Mouse (Mus musculus): Measurements from ENCODE around the gene Rab11b.

The Rab11b gene

DNA sequence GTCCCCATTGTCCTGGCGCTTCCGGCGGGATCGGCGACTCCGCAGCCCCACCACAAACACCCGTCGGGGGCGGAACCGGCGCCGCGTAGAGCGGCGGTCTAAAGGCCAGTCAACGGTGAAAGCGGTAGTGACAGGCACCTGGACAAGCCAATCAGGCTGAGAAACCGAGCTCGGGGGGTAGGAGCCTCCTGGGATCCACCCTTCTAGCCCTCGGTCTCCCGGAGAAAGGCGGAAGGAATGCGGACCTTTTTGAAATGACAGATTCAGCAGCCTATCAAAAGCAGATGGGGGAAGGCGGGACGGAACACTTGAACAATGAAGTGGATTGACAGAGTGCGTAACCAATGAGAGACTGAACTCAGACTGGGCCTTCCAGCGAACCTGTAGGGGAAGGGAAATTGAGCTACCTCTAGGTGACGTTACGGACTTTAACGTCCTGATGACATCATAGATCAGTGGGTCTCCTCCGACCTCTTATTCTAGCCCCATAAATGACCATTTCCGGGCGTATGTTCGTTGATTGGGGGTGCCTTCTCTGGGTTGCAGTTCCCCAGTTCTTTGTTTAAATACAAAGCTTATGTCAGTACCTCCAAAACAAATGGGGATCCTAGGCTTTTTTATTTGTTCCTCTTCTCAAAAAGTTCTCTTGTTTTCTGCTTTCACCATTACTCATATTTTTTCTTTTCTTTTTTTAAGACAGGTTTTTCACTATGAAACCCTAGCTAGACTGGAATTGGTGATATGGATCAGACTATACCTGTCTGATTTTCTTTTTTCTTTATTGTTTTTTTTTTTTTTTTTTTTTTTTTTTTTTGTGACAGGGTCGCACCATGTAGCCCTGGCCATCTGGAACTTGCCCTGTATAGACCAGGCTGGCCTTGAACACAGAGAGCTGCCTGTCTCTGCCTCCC lies at the start of gene Rab11b:
Gene Rab11b (minus strand): TSS at position 276 of the 911 bp plus-strand sequence.
- peak; percentile 100 for DNase-seq

DNA sequence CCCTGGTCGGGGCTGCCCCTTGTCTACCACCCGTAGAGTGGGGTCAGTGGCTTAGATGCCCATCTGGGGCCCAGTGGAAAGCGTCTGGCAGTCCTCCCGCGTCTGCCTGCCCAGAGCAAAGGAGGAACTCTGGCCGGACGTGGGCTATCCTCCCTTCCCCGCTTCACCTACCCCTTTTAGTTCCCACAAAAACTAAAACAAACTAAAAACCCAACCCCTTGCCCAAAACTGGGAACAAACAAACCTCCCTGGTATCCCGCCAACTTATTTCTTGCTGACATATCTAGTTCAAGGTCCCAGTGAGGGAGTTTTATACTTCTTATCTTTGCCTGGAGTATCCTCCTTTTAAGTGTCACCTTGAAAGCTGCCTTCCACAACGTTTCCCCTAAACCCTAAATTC lies 47.9 kb upstream of the Rab11b start:
- DNase-seq: peak in 1 of 2 experiments; percentile 44

DNA sequence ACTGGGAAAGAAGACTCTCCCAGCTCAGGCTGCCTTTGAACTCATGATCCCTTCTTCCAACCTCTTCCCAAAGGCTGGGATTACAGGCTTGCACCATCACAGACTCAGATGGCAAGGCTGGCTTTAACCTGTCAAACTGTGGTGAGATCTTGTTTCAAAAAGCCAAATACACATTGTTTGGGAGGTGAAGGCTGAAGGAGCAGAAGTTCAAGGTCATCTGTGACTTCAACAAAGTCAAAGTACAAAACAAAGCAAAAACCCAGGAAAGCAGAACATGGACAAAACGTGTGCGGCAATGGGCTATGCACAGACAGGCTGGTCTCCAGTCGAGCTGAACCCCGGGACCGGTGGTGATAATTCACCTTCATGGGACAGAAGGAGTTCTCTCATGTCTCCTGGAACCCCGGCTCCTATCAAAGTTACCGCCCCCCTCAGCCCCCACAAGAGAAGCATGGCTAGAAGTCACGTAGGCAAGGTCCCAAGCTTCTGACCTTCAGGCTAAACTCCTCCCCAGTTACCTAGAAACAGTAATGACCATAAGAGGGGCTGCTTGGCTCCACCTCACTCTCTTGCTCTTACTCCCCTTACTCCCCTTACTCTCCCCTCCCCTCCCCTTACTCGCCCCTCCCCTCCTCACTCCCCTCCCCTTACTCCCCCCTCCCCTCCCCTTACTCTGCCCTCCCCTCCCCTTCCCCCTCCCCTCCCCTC lies 47.0 kb upstream of the Rab11b start:
- DNase-seq: no peak

DNA sequence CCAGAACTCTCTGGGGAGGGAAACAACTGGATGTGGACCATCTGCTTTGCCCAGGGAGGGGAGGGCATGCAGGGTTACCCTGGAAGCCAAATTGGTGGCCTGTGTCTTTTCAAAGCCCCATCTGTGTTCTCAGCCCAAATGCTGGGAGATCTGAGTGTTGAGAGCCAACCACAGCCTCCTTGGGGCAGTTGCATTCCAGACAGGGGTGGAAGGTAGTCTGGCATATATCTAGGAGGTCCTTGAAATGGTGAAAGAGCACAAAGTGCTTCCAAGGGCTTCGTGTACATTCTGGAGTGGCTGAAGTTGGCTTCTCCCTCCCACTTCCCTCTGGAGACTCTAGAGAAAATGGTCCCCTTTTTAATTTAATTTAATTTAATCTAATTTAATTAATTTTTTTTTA lies 44.4 kb upstream of the Rab11b start:
- no peak for DNase-seq

DNA sequence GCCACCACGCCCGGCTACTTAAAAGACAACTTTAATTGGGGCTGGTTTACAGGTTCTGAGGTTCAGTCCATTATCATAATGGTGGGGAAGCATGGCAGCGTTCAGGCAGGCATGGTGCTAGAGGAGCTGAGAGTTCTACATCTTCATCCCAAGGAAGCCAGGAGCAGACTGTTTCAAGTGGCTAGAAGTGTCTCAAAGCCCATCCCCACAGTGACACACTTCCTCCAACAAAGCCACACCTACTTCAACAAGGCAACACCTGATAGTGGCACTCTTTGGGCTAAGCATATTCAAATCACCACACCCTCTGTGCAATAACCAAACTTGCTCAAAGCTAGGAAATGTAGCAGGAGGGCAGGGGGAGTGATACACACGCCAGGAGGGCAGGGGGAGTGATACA lies 43.9 kb upstream of the Rab11b start:
- DNase-seq: no peak

DNA sequence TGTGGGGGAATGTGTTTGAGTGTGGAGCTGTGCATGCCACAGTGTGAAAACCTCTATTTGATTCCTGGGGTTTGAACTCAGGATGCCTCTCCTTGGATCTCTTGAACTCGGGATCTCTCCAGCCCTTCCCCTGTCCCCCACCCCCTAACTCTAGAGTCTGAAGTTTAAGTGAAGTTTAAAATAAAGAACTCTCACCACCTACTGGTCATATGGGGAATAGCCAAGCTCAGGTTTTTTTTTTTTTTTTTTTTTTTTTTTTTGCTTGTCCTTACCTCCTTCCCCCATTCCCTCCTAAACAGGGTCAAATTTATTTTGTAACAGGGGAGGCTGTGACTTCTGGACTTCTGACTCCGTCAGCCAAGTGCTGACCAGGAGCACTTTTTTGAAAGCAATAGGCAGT lies 41.9 kb upstream of the Rab11b start:
- DNase-seq: no peak

DNA sequence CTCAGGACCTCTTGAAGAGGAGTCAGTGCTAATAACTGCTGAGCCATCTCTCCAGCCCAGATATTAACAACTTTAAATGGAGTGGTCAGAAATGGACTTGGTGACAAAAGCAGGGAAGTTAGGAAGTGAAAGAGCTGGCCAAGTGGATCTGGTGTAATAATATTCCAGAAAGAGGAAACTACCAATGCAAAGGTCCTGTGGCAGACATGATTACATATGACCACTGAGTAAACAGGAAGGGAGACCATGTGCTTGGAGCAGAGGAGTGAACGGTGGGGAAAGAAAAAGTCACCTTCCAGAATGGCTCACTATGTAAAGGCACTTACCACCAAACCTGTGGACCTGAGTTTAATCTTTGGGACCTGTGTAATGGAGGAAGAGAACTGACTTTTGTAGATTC lies 38.9 kb upstream of the Rab11b start:
- no peak for DNase-seq

DNA sequence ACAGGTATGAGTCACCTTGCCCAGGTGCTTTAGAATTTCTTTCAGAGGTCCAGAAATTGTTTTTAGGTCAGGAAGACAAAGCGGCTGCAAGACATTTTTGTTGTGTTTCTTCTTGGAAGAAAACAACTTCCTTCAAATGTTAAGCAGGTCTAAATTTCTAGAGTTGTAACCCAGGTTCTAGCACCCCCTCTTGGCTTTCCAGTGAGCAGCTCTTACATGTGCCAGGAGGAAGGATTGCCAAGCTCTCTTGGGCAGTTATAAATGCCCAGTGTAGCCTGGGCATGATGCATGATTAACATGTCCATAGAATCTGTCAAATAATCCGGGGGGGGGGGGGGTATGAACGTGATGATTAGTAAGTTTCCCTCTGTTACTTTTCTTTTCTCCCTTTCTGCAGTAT lies 38.0 kb upstream of the Rab11b start:
- peak; percentile 63 to 67 for DNase-seq

DNA sequence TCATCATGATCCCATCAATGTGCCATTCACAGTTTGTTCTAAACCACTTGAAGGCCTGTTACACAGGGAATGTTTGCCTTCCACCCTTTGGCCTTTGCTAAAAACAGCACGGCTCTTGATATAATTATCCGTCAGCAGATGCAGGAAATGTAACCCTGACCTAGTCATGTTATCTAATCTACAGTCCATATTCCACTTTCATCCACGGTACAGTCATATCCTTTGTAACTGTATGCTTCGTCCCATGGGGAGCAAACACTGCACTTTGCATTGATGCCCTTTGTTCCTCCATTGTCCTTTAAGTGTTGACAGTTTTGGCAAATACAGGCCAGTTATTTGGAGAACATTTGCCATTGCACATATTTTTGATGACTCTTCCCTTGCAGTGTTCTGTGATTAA lies 28.4 kb upstream of the Rab11b start:
- DNase-seq: no peak

DNA sequence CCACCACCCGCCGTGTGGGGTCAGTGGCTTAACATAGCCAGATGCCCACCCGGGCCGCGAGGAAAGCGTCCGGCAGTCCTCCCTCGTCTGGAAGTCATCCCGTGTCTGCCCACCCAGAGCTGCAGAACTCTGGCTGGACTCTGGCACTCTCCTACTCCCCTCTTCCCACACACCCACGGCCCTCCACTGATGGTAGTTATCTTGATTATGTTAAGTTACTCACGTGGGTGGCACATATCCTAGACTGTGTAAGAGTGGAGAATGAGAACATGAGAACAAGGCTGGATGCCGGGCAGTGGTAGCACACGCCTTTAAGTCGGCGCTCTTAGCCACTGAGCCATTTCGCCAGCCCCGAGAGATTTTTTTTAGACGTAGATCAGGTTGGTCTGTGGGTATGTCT lies 26.0 kb upstream of the Rab11b start:
- DNase-seq: no peak

DNA sequence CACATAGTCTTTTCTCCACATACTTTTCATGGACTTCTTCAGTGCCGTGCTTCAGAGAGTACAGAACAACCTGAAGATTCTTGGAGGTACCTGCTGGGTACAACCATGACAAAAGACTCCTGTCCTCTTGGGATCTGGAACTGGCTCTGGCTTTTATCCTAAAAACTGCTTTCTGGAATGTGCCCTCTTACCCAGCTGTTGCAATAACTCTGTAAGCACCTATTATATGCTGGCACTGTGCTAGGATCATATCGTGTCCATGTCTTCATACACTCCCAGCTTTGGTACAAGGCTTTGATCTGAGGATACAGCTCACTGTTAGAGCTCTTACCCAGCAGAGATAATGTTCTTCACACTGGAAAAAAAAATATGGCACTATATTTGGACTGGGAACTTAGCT lies 24.6 kb upstream of the Rab11b start:
- no peak for DNase-seq

DNA sequence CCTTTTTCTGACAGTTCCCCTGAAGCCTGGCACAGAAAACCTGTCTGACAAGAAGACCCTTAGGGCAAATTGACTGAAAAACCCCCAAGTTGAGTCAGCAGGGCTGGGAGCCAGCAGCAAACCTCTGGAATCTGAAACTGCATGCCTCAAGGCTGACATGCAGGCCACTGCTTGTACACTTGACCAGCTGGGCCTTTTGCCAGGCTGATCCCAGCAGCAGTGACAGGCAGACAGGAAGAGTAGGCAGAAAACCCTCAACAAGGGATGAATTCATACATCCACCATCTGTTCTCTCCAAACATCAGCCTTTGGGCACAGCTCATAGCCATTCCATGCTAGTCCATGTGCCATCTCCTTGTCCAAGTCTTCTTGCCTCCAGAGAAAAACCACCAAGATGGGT lies 23.1 kb upstream of the Rab11b start:
- DNase-seq: peak; percentile 94

DNA sequence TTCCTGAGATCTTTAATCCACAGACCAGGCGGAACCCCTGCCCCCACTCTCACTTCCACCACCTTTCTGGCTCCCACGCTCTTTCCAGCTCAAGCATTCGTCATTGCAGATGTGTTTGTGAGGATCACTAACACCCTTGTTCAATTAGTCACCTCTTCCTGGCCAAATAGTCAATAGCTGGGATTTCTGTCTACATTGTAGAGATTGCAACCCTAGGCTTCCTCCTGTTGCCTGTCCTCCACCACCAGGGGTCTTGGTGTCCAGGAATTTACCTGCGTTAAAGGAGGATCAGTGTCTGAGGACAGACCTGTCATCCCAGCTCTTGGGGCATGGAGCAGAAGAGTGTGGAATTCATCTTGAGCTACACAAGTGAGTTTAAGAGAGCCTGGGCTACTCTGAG lies 21.7 kb upstream of the Rab11b start:
- no peak for DNase-seq

DNA sequence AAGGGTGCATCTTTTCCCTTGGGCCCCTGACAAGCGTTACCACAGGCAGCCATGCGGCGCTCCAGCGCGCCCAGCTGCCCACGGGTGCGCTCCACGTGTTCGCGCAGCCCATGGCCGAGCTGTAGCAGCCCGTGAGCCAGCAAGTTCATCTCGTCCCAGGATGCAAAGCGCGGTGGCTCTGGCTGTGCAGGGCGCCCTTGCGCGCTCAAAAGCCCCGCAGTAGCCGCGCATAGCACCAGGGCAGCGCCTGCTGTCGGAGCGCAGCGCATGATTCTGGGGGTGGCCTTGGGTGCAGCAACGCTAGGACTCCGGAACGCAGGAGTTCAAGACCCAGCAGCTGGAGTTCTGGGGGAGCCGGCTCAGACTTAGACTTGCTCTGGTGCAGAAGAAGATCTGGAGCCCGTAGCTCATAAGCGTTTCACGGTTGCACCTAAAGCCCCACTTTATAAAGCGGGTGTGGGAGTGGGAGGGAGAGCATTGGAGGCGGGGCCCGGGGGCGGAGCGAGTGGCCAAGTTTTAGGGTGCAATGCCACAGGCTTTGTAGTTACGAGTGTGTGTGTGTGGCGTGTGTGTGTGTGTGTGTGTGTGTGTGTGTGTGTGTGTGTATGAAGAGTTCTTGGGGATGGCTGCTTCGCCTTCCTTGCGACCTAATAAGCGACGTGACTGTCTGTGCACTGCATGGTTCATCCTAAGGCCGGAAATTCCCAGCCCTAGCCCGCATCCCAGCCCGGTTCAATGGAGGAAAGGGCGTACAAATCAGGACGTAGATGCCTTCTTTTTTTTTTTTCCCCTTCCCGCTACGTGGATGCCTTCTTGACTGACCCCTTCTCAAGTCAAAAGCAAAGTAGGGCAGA lies 21.0 kb upstream of the Rab11b start, which contains the start of gene Angptl4:
Gene Angptl4 (minus strand): TSS at position 707 of the 854 bp plus-strand sequence.
- peak; percentile 80 to 90 for DNase-seq

DNA sequence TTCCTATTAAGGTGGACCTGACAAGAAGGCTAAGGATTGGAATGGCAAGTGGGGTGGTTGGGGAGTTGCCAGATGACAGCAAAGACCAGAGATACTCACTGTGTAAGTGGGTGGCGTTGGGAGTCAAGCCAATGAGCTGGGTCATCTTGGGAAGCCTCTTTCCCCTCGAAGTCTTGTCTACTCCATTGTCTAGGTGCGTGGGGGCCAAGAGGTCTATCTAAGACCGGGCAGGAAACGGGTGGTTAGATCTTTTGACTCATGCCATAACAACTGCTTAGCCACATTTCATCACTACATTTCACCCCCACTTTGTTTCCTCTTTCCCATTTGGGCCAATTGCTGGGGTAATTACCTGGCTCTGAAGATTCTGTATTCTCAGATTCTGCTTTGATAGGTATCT lies 20.1 kb upstream of the Rab11b start:
- DNase-seq: peak; percentile 44 to 61

DNA sequence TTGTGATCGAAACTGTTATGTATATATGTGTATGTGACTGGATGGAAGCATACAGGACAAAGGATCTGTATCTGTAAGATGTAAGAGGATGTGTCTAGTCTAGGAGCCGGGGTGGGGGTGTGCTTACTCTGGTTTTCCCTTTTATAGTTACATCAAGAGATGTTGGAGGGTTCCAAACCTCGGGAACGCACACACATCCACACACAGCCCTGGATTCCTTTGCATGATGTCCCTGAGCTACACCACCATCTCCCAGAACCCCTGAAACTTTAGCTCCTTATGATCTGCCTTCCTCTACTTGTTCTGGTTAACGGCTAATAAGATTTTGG lies 19.6 kb upstream of the Rab11b start:
- DNase-seq: no peak

DNA sequence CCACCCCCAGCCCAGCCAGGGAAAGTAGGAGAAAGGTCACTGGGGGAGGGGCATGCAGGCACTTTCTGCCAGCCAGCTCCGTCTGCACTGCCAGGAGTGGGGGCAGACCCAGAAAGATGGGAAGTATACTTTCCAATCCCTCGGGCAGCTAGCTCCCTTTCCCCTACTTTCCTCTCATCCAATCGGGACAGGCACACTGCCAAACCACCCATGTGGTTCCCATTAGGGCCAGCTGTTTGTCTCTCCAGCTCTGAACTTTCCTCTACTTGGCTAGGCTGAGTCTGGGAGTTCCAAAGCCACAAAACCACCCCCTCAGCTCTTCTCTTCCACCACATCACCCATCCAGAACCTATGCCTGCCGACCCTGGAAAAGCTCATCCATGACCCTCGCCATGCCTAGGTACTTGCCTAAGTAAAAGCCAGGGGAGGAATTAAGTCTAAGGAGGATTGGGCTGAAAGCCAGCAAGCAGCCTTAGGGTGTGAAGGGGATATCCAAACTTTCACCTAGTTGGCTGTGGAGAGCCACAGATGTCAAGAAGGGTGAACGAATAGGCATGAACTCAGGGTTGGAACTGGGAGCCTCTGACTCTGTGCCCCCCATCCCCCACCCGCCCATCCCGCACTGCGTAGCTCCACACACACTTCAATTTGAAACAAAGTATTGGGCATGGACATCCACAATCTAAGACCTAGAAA lies 19.1 kb upstream of the Rab11b start:
- peak; percentile 98 to 99 for DNase-seq

DNA sequence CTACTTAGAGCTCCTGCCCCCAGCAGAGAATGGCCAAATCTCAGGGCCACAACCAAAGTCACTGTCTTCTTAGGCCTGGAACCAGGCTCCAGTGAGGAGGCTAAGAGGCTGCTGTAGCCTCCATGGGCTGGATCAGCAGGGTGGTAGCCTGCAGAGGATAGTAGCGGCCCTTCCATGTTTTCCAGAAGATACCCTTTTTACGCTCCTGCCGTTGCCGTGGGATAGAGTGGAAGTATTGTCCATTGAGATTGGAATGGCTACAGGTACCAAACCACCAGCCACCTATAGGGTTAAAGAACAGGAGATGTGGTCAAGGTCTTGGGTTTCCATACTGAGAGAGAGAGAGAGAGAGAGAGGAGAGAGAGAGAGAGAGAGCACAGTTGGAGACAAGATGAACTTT lies 15.0 kb upstream of the Rab11b start:
- no peak for DNase-seq

DNA sequence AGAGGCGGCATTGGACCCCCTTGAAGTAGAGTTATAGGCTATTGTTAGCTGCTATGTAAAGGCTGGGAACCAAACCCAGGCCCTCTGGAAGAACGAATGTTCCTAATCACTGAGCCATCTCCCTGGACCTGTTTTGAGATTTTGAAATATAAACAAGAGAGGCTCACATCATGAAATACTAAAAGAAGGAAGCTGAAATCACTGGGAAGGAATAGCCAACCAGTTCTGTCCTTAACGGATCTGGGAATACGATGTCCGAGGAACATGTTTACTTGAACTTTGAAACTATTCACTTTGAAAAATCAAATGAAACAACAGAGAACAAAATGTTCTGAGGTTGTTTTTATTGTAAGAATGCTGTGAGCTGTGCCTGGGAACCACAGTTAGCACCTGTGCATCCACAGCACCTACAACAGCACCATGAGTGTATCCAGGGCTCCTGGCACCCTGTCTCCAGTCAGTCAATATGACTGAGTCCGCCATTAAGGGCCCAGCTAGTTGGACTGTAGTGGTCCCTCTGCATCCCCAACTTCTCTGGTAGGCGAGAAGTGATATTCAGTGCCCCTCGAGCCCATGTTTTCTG lies 14.3 kb upstream of the Rab11b start:
- peak in 1 of 2 experiments; percentile 67 for DNase-seq

DNA sequence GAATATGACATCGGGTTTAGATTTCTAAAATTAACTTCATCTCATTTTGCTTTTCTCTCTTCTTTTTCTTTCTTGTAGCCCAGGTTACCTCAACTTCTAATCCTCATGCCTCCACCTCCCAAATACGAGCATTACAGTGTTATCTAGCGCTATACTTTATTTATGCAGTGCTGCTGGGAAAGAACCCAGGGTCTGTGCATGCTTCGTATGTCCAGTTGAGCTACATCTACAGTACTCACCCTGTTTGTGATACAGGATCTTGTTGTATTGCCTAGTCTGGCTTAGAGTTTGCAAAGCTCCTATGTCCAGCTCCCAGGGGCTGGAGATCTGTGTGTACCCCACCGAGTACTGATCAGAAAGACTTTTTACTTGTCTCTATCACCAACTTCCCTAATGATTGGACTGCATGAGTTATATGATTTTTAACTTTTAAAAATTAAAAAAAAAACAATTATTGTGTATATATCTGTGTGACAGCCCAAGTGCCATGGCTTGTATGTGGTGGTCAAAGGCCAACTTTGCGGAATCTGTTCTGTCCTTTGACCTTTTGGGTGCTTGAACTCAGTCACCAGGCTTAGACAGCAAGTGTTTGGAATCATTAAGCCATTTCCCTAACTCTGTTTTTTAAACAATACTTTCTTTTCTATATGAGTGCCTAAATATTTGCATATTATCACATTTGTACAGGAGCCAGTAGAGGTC lies 13.7 kb upstream of the Rab11b start:
- DNase-seq: peak; percentile 46 to 63

DNA sequence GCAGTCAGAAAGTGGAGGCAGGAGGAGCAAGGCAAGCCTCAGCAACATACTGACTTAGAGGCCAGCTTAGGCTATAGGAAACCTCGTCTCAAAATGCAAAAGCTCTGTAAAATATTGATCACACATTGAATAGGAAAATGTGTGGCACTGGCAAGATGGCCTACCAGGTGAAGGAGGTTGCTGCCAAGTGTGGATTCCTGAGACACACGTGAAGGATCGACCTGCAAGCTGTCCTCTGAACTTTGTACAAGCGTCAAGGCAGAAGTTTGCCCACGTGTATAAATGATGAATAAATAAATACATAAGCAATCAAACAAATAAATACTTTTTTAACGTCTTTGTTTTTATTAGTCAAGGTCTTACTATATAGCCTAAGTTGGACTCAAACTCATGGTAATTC lies 13.1 kb upstream of the Rab11b start:
- peak; percentile 31 to 60 for DNase-seq

DNA sequence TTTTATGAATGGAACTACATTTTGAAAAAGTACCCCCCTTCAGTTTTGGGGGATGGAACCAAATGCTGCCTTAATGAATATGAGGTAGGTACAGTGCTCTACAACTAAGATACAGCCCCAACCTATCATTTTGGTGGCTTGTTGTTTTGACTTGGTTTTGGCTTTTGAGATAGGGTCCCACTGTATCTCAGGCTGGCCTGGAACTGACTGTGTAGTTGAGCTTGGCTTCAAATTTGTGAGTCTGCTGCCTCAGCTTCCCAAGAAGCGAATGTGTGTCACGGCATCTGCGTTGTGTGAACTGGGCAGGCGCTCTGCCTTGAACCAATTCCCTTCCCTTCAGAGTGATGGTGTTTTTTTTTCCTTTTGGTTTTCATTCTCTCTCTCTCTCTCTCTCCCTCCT lies 11.3 kb upstream of the Rab11b start:
- no peak for DNase-seq

Data from kidney, postnatal 25 days (tissue).